Mouse (Mus musculus): ENCODE data around the gene Rnf130. TPM values are rescaled to one million over a fixed set of nuclear protein-coding genes. Genes with fewer than 3 reads are reported as not detected.
"Not testable (repeated sequence)": the region's sequence is repeated elsewhere in the genome, so short reads cannot be mapped to it uniquely, and the experiment has no call there.

The Rnf130 gene
- polyA plus RNA-seq, 1 experiment = 33.0 TPM

GRCm38 (mm10) chr11:50097091-50097490 is 71.9 kb downstream of the Rnf130 start:
- H3K4me3 ChIP-seq (replicated peaks; ENCODE audit: control insufficient read depth, low read depth, low read length) = no peak overlapping the region
- no peak overlapping the region for H3K27ac ChIP-seq (ENCODE audit: control insufficient read depth, insufficient read depth, low read depth, low read length, poor library complexity)
- no peaks in the 10 kb centered on the region; the same call in 1 of the 2 replicates for H3K4me1 ChIP-seq (ENCODE audit: control insufficient read depth, insufficient read depth, low read length)
- WGBS = 90% methylated on average over 6 of the region's 6 CpGs
- TF ChIP-seq POLR2A (IDR thresholded peaks at IDR 0.05; ENCODE audit: borderline replicate concordance, control insufficient read depth, low read depth, low read length) (no peak), CTCF (IDR thresholded peaks at IDR 0.05; ENCODE audit: control insufficient read depth, insufficient read depth, low read length) (no peak)

- Histone ChIP-seq H3K27ac (ENCODE audit: control insufficient read depth, insufficient read depth, low read depth, low read length, poor library complexity) (no peak overlapping the region), H3K4me1 (ENCODE audit: control insufficient read depth, insufficient read depth, low read length) (peaks cover 2% of the 10 kb centered on the region; the same call in 1 of the 2 replicates), H3K4me3 (replicated peaks; ENCODE audit: control insufficient read depth, low read depth, low read length) (no peak overlapping the region)
- WGBS = 48% methylated on average over 8 of the region's 8 CpGs
- TF ChIP-seq POLR2A (IDR thresholded peaks at IDR 0.05; ENCODE audit: borderline replicate concordance, control insufficient read depth, low read depth, low read length) (no peak), CTCF (IDR thresholded peaks at IDR 0.05; ENCODE audit: control insufficient read depth, insufficient read depth, low read length) (no peak)
Measured at GRCm38 (mm10) chr11:50098961-50099481, 73.9 kb downstream of the Rnf130 start.

- 75% methylated on average over 2 of the region's 2 CpGs for WGBS
- Histone ChIP-seq H3K4me3 (replicated peaks; ENCODE audit: control insufficient read depth, low read depth, low read length) (no peak overlapping the region), H3K4me1 (ENCODE audit: control insufficient read depth, insufficient read depth, low read length) (peaks cover 3% of the 10 kb centered on the region; the same call in 1 of the 2 replicates), H3K27ac (ENCODE audit: control insufficient read depth, insufficient read depth, low read depth, low read length, poor library complexity) (no peak overlapping the region)
- no peak for TF ChIP-seq POLR2A (IDR thresholded peaks at IDR 0.05; ENCODE audit: borderline replicate concordance, control insufficient read depth, low read depth, low read length)
- TF ChIP-seq CTCF (IDR thresholded peaks at IDR 0.05; ENCODE audit: control insufficient read depth, insufficient read depth, low read length) = no peak
Measured at GRCm38 (mm10) chr11:50099692-50100091, 74.5 kb downstream of the Rnf130 start.

GRCm38 (mm10) chr11:50100548-50101307 is 75.6 kb downstream of the Rnf130 start:
- no peak overlapping the region for H3K27ac ChIP-seq (ENCODE audit: control insufficient read depth, insufficient read depth, low read depth, low read length, poor library complexity)
- H3K4me3 ChIP-seq (replicated peaks; ENCODE audit: control insufficient read depth, low read depth, low read length) = no peak overlapping the region
- TF ChIP-seq POLR2A (IDR thresholded peaks at IDR 0.05; ENCODE audit: borderline replicate concordance, control insufficient read depth, low read depth, low read length) (no peak), CTCF (IDR thresholded peaks at IDR 0.05; ENCODE audit: control insufficient read depth, insufficient read depth, low read length) (no peak)
- H3K4me1 ChIP-seq (ENCODE audit: control insufficient read depth, insufficient read depth, low read length) = peaks cover 4% of the 10 kb centered on the region; the same call in 1 of the 2 replicates
- WGBS = 79% methylated on average over 2 of the region's 2 CpGs

GRCm38 (mm10) chr11:50101962-50102361 is 76.8 kb downstream of the Rnf130 start:
- not testable (repeated sequence) for H3K4me1 ChIP-seq (ENCODE audit: control insufficient read depth, insufficient read depth, low read length); H3K4me3 ChIP-seq (replicated peaks; ENCODE audit: control insufficient read depth, low read depth, low read length); H3K27ac ChIP-seq (ENCODE audit: control insufficient read depth, insufficient read depth, low read depth, low read length, poor library complexity)
- 77% methylated on average over 4 of the region's 4 CpGs for WGBS

- peaks cover 8% of the 10 kb centered on the region; the same call in 1 of the 2 replicates for H3K4me1 ChIP-seq (ENCODE audit: control insufficient read depth, insufficient read depth, low read length)
- no peak overlapping the region for H3K27ac ChIP-seq (ENCODE audit: control insufficient read depth, insufficient read depth, low read depth, low read length, poor library complexity)
- no peak for TF ChIP-seq POLR2A (IDR thresholded peaks at IDR 0.05; ENCODE audit: borderline replicate concordance, control insufficient read depth, low read depth, low read length)
- TF ChIP-seq CTCF (IDR thresholded peaks at IDR 0.05; ENCODE audit: control insufficient read depth, insufficient read depth, low read length) = no peak
- H3K4me3 ChIP-seq (replicated peaks; ENCODE audit: control insufficient read depth, low read depth, low read length) = no peak overlapping the region
- 86% methylated on average over 6 of the region's 6 CpGs for WGBS
Measured at GRCm38 (mm10) chr11:50104016-50104415, 78.9 kb downstream of the Rnf130 start.

GRCm38 (mm10) chr11:50105237-50105636 is 80.1 kb downstream of the Rnf130 start:
- Histone ChIP-seq H3K27ac (ENCODE audit: control insufficient read depth, insufficient read depth, low read depth, low read length, poor library complexity) (no peak overlapping the region), H3K4me3 (replicated peaks; ENCODE audit: control insufficient read depth, low read depth, low read length) (no peak overlapping the region), H3K4me1 (ENCODE audit: control insufficient read depth, insufficient read depth, low read length) (peaks cover 8% of the 10 kb centered on the region; the same call in 1 of the 2 replicates)
- WGBS = 17% methylated on average over 5 of the region's 5 CpGs
- TF ChIP-seq CTCF (IDR thresholded peaks at IDR 0.05; ENCODE audit: control insufficient read depth, insufficient read depth, low read length) (no peak), POLR2A (IDR thresholded peaks at IDR 0.05; ENCODE audit: borderline replicate concordance, control insufficient read depth, low read depth, low read length) (no peak)

GRCm38 (mm10) chr11:50106024-50106423 is 80.9 kb downstream of the Rnf130 start:
- 80% methylated on average over 7 of the region's 7 CpGs for WGBS
- Histone ChIP-seq H3K27ac (ENCODE audit: control insufficient read depth, insufficient read depth, low read depth, low read length, poor library complexity) (no peak overlapping the region), H3K4me1 (ENCODE audit: control insufficient read depth, insufficient read depth, low read length) (peaks cover 8% of the 10 kb centered on the region; the same call in 1 of the 2 replicates), H3K4me3 (replicated peaks; ENCODE audit: control insufficient read depth, low read depth, low read length) (no peak overlapping the region)
- TF ChIP-seq CTCF (IDR thresholded peaks at IDR 0.05; ENCODE audit: control insufficient read depth, insufficient read depth, low read length) (no peak), POLR2A (IDR thresholded peaks at IDR 0.05; ENCODE audit: borderline replicate concordance, control insufficient read depth, low read depth, low read length) (no peak)
